Mouse (Mus musculus) fat pad, adult 2 months (tissue): ENCODE results near the gene Gpr62.

Experiments
- DNase-seq: peaks from one replicate; pipeline ENCODE4 v3.0.0-alpha.2; 2011; ENCODE audit warnings: low read depth, low spot score; ENCODE audit errors: extremely low read depth

Gpr62 gene

GRCm38 (mm10) chr9:106428719-106429220 lies 37.0 kb downstream of the Gpr62 start:
- DNase-seq = no peak

DNA sequence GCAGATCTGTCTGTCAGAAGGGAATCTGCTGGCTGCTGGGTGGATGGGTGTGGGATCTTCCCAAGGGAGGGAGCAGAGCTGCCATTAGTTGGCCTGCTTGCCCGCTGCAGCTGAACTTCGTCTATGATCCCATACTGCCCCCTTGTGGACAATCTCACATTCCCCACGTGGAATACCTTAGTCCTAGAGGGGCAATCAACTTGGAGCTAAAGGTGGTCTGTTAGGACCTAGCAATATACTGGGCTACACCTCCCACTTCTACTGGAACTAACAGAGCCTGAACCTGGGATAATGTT lies 43.9 kb downstream of the Gpr62 start:
- no peak for DNase-seq

- DNase-seq = no peak
Observed at GRCm38 (mm10) chr9:106421033-106421864, 44.5 kb downstream of the Gpr62 start.

- no peak for DNase-seq
Observed at GRCm38 (mm10) chr9:106420608-106421007, 45.1 kb downstream of the Gpr62 start.

DNA sequence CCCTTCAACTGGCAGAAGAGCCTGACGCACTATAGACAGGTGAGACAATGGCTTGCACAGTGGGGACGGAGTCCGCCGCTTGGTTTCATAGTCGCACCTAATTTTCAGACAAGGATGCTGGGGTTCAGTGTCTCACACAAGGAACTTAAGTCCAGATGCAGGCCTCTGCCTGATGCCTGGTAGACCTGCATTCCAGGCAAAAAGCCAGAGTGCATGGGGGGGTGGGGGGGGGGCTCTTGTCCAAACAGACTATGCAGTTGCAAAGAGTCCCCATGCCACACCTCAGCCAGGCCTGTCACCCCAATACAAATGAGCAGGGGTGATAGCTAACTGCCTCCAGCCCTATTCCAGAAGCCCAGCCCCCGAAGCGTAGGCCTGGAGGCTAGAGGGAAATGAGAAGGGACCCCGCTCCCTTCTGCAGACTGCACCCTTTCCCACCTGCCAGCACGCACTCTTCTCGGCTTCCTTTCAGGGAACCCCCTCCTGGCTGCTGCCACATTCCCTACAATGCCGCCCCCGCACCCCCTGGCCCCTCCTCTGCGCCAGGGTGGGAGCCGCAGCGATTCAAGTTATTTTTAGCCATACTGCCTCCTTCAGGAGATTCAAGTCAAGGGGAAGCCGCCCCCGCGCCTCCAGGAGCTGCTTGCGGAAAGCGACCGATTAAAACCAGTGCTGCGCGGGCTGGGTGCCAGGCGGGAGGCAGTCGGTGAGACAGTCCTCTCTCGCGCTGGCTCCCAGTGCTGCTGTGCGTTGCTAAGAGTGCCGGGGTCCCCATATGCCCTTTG lies 47.7 kb downstream of the Gpr62 start:
- DNase-seq = no peak

DNA sequence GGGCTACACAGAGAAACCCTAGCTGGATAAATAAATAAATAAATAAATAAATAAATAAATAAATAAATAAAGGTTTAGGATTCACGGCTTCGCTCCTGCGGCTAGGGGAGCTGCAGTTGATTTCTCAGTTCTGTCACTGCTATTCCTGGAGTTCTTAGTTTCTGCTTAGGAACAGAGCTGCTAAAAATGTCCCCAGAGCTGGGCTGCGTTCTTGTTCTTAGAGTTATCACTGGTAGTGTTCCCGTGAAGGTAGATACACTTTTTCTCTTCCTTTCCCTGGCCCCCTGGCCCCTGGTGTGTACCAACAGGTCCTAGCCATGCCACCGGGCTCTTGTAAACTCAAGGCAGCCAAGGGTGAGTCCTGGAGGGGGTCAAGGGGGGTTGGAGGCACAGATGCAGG lies 48.9 kb downstream of the Gpr62 start:
- no peak for DNase-seq
